ENCODE assay signal across 16 mouse cellular contexts in the genomic region with DNA sequence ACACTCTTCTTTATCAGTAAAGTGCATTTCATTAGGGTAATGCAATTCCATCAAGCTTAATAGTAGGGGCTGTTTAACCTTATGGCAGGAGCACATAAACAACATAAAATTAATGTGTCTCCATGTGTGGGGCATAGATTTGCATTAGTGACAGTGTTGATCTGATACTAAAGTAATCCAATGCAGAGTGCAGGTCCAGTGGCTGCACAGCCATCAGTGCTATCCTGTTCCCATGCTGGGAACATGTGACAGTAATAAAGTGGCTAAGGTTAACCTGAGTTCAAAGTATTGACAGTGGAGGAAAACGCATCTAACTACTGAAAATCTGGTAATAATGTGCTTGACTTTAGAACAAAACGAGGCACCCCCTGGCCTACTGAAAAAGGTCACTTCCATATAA.
DNase-seq lines count a peak whose midpoint lies in the region; ATAC-seq and TF ChIP-seq lines count a peak whose summit lies in the region.
"Had no signal": no experiment of that assay in that cellular context is flagged by ENCODE, and none has a peak within 500 bp of the region (broad histone marks: within the 10 kb centered on the region; RNA-seq: fewer than 3 reads in every experiment).

No protein-coding gene starts in this region.

- no peaks in the 10 kb centered on the region for H3K4me1 ChIP-seq in hindbrain, embryonic 11.5 days (replicated peaks; ENCODE audit: control insufficient read depth, insufficient read depth, low read length)
- H3K4me1 ChIP-seq in hindbrain, embryonic 10.5 days (replicated peaks) = no peaks in the 10 kb centered on the region
- H3K4me1 ChIP-seq in stomach, embryonic 14.5 days (ENCODE audit: control insufficient read depth, insufficient read depth, low read length) = no peaks in the 10 kb centered on the region
- H3K4me1 ChIP-seq in stomach, postnatal 0 days (replicated peaks; ENCODE audit: control insufficient read depth, insufficient read depth) = no peaks in the 10 kb centered on the region
- H3K4me1 ChIP-seq in hindbrain, postnatal 0 days (ENCODE audit: insufficient read depth, low read length) = no peaks in the 10 kb centered on the region
- H3K4me1 ChIP-seq: liver, embryonic 13.5 days had no signal

- peak; percentile 13 for DNase-seq in hindbrain, embryonic 11.5 days (ENCODE audit: low spot score)
- no peak for DNase-seq in hindbrain, embryonic 10.5 days (ENCODE audit: low spot score)
- DNase-seq in stomach, postnatal 0 days (ENCODE audit: low spot score) = no peak
- no peak for DNase-seq in hindbrain, postnatal 0 days (ENCODE audit: low spot score)
- DNase-seq in urinary bladder, postnatal 25 days (ENCODE audit: low spot score) = no peak
- DNase-seq in frontal cortex, adult 2 months (ENCODE audit: extremely low spot score in 1 of 2, low spot score in 1 of 2) = no peak
- no peak for DNase-seq in heart, postnatal 14 days
- DNase-seq: adrenal gland, postnatal 14 days; cerebellum, postnatal 10 days; liver, embryonic 13.5 days; right cerebral cortex, postnatal 14 days; thymus, adult 2 months had no signal

- no peak for TF ChIP-seq EP300 in stomach, postnatal 0 days (optimal IDR thresholded peaks at IDR 0.05)

- no peak for TF ChIP-seq CTCF in stomach, postnatal 0 days (IDR thresholded peaks at IDR 0.05; ENCODE audit: low read depth)
- no peak for TF ChIP-seq CTCF in hindbrain, postnatal 0 days (IDR thresholded peaks at IDR 0.05; ENCODE audit: low read depth)

- H3K36me3 ChIP-seq in hindbrain, embryonic 11.5 days (ENCODE audit: control insufficient read depth, insufficient read depth, low read length) = no peaks in the 10 kb centered on the region
- H3K36me3 ChIP-seq in hindbrain, embryonic 10.5 days = no peaks in the 10 kb centered on the region
- no peaks in the 10 kb centered on the region for H3K36me3 ChIP-seq in stomach, embryonic 14.5 days (ENCODE audit: control insufficient read depth, insufficient read depth, low read length)
- no peaks in the 10 kb centered on the region for H3K36me3 ChIP-seq in stomach, postnatal 0 days (ENCODE audit: control insufficient read depth, insufficient read depth, low read length)
- no peaks in the 10 kb centered on the region for H3K36me3 ChIP-seq in hindbrain, postnatal 0 days (ENCODE audit: insufficient read depth, low read length)
- H3K36me3 ChIP-seq: liver, embryonic 13.5 days had no signal

- H3K9ac ChIP-seq in hindbrain, embryonic 11.5 days (ENCODE audit: low read depth, low read length) = no peak overlapping the region
- no peak overlapping the region for H3K9ac ChIP-seq in stomach, embryonic 14.5 days (replicated peaks; ENCODE audit: low read depth, low read length)
- no peak overlapping the region for H3K9ac ChIP-seq in stomach, postnatal 0 days (ENCODE audit: low read length)
- H3K9ac ChIP-seq in hindbrain, postnatal 0 days (replicated peaks; ENCODE audit: low read length) = no peak overlapping the region
- H3K9ac ChIP-seq: liver, embryonic 13.5 days had no signal

- ATAC-seq in hindbrain, embryonic 11.5 days (ENCODE audit: low FRiP score) = peak; percentile 84
- ATAC-seq in stomach, embryonic 14.5 days (ENCODE audit: insufficient number of reproducible peaks, insufficient read depth, low FRiP score, low read depth) = peak; percentile 71; the same call in 1 of the 2 replicates
- no peak for ATAC-seq in stomach, postnatal 0 days (ENCODE audit: low FRiP score, low TSS enrichment)
- ATAC-seq in hindbrain, postnatal 0 days = peak; percentile 40; the same call in 1 of the 2 replicates
- ATAC-seq: intestine, postnatal 0 days; lung, postnatal 0 days had no signal

- 48% methylated on average over 2 of the region's 2 CpGs for WGBS in hindbrain, embryonic 11.5 days
- 55% methylated on average over 2 of the region's 2 CpGs for WGBS in hindbrain, embryonic 10.5 days
- WGBS in stomach, embryonic 14.5 days = 23% methylated on average over 2 of the region's 2 CpGs
- 30% methylated on average over 2 of the region's 2 CpGs for WGBS in stomach, postnatal 0 days
- whole genome bisulfite sequencing in hindbrain, postnatal 0 days = 48% methylated on average over 2 of the region's 2 CpGs

- H3K9me3 ChIP-seq in hindbrain, embryonic 11.5 days (ENCODE audit: control insufficient read depth, low read length) = no peaks in the 10 kb centered on the region
- H3K9me3 ChIP-seq in hindbrain, embryonic 10.5 days = no peaks in the 10 kb centered on the region
- no peaks in the 10 kb centered on the region for H3K9me3 ChIP-seq in stomach, embryonic 14.5 days (ENCODE audit: control insufficient read depth, low read depth, low read length)
- H3K9me3 ChIP-seq in stomach, postnatal 0 days (ENCODE audit: control insufficient read depth, low read length) = no peaks in the 10 kb centered on the region
- no peaks in the 10 kb centered on the region for H3K9me3 ChIP-seq in hindbrain, postnatal 0 days (ENCODE audit: low read length)

- no peak overlapping the region for H3K4me2 ChIP-seq in hindbrain, embryonic 11.5 days (replicated peaks; ENCODE audit: low read depth, low read length)
- no peak overlapping the region for H3K4me2 ChIP-seq in stomach, embryonic 14.5 days (replicated peaks; ENCODE audit: low read depth, low read length)
- H3K4me2 ChIP-seq in stomach, postnatal 0 days (replicated peaks; ENCODE audit: low read depth) = no peak overlapping the region
- no peak overlapping the region for H3K4me2 ChIP-seq in hindbrain, postnatal 0 days (ENCODE audit: low read depth, low read length)
- H3K4me2 ChIP-seq: liver, embryonic 13.5 days had no signal

- H3K27me3 ChIP-seq in hindbrain, embryonic 11.5 days (ENCODE audit: control insufficient read depth, insufficient read depth, low read length) = no peaks in the 10 kb centered on the region
- H3K27me3 ChIP-seq in hindbrain, embryonic 10.5 days (ENCODE audit: insufficient read depth, poor library complexity, severe bottlenecking) = no peaks in the 10 kb centered on the region
- H3K27me3 ChIP-seq in stomach, embryonic 14.5 days (ENCODE audit: control insufficient read depth, insufficient read depth, low read length) = no peaks in the 10 kb centered on the region
- no peaks in the 10 kb centered on the region for H3K27me3 ChIP-seq in stomach, postnatal 0 days (ENCODE audit: control insufficient read depth, insufficient read depth, low read length)
- no peaks in the 10 kb centered on the region for H3K27me3 ChIP-seq in hindbrain, postnatal 0 days (ENCODE audit: insufficient read depth, low read length)
- H3K27me3 ChIP-seq: liver, embryonic 13.5 days had no signal

- intact Hi-C loops in heart, postnatal 14 days (cut with DNase I) = no loop called here

- no peak overlapping the region for H3K27ac ChIP-seq in hindbrain, embryonic 11.5 days (ENCODE audit: low read depth, low read length)
- no peak overlapping the region for H3K27ac ChIP-seq in hindbrain, embryonic 10.5 days
- H3K27ac ChIP-seq in stomach, embryonic 14.5 days (ENCODE audit: low read length) = no peak overlapping the region
- no peak overlapping the region for H3K27ac ChIP-seq in stomach, postnatal 0 days (replicated peaks)
- H3K27ac ChIP-seq in hindbrain, postnatal 0 days = no peak overlapping the region
- H3K27ac ChIP-seq: layer of hippocampus, adult 2 months; liver, embryonic 13.5 days had no signal

- no peak overlapping the region for H3K4me3 ChIP-seq in hindbrain, embryonic 11.5 days (ENCODE audit: low read depth, low read length)
- H3K4me3 ChIP-seq in hindbrain, embryonic 10.5 days = no peak overlapping the region
- H3K4me3 ChIP-seq in stomach, embryonic 14.5 days (ENCODE audit: low read depth, low read length) = no peak overlapping the region
- H3K4me3 ChIP-seq in stomach, postnatal 0 days (ENCODE audit: low read depth, low read length) = no peak overlapping the region
- no peak overlapping the region for H3K4me3 ChIP-seq in hindbrain, postnatal 0 days (ENCODE audit: low read length)
- H3K4me3 ChIP-seq: layer of hippocampus, adult 2 months; liver, embryonic 13.5 days had no signal
